Mouse (Mus musculus) limb, embryonic 12.5 days (tissue): ENCODE measurements around the gene Sass6. TPM values are rescaled to one million over a fixed set of nuclear protein-coding genes. Genes with fewer than 3 reads are reported as not detected.

Experiments used
- ATAC-seq: fragments of 200-750 bp; cut with Nextera tagmentation; 2 replicates; pipeline ENCODE4 v1.8.0; 2017; ENCODE audit warnings: low read depth, moderate TSS enrichment; ENCODE audit not compliant: insufficient number of reproducible peaks, insufficient read depth, low FRiP score, low TSS enrichment
- H3K27ac ChIP-seq: fragments of 300-500 bp; sonication (generic); 2 replicates; pipeline ENCODE4 v1.5.1; 2016; ENCODE audit warnings: mild to moderate bottlenecking, moderate library complexity
- H3K27me3 ChIP-seq: fragments of 300-500 bp; sonication (generic); 2 replicates; pipeline ENCODE4 v1.6.1; 2016; ENCODE audit warnings: mild to moderate bottlenecking, moderate library complexity
- H3K36me3 ChIP-seq: fragments of 300-500 bp; sonication (generic); 2 replicates; pipeline ENCODE4 v1.6.1; 2016; ENCODE audit warnings: mild to moderate bottlenecking, moderate library complexity
- H3K4me1 ChIP-seq: fragments of 300-500 bp; sonication (generic); replicated peaks from 2 replicates; pipeline ENCODE4 v1.6.1; 2016
- H3K4me2 ChIP-seq: fragments of 300-500 bp; sonication (generic); 2 replicates; pipeline ENCODE4 v1.6.1; 2016; ENCODE audit warnings: mild to moderate bottlenecking, moderate library complexity
- H3K4me3 ChIP-seq: fragments of 300-500 bp; sonication (generic); replicated peaks from 2 replicates; pipeline ENCODE4 v1.5.1; 2016; ENCODE audit warnings: mild to moderate bottlenecking
- H3K9ac ChIP-seq: fragments of 300-500 bp; sonication (generic); replicated peaks from 2 replicates; pipeline ENCODE4 v1.6.1; 2016; ENCODE audit warnings: mild to moderate bottlenecking, moderate library complexity
- H3K9me3 ChIP-seq: fragments of 300-500 bp; sonication (generic); 2 replicates; pipeline ENCODE4 v1.6.1; 2016; ENCODE audit warnings: mild to moderate bottlenecking, moderate library complexity
- WGBS: fragments of 180-500 bp; shearing (Covaris S2); methylation state at CpG from one replicate; pipeline ENCODE4 v1.1.7; 2016; 5-methylcytosine and 5-hydroxymethylcytosine counted together
- polyA plus RNA-seq: library from polyadenylated mRNA; unstranded; fragments of >200 nt; fragmentation: Nextera tagmentation; extraction: Ambion mirVana; gene quantifications from 2 replicates; pipeline ENCODE4 v1.2.1, GENCODE M21; 2016

Sass6 gene
- polyA plus RNA-seq, 1 experiment from 2014 or later = 35.2 TPM

DNA sequence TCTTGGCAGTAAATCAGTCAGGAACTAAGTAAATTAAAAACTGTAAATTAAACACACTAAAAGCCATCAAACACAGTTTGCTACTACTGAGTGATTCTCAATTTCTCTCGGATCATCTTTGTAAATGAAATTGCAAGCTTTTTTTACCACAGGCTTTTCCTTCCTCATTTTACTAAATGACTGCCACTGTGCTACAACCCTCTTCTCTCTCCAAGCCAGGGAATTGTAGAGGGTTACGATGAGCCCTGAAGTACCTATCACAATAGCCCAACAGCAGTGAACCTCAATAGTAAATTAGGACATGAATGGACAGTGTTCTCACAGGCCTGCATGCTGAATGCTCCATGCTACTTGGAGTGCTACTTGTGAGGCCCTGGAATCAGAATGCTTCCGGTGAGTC lies 39.3 kb downstream of the Sass6 start:
- Histone ChIP-seq H3K36me3 (peaks cover 87% of the 10 kb centered on the region), H3K9ac (no peak overlapping the region), H3K27me3 (no peaks in the 10 kb centered on the region), H3K27ac (no peak overlapping the region), H3K4me2 (no peak overlapping the region), H3K9me3 (no peaks in the 10 kb centered on the region), H3K4me3 (no peak overlapping the region), H3K4me1 (no peaks in the 10 kb centered on the region)
- no peak for ATAC-seq
- 94% methylated on average over 3 of the region's 3 CpGs for WGBS

GRCm38 (mm10) chr3:116634853-116635252 lies 40.1 kb downstream of the Sass6 start:
- Histone ChIP-seq H3K27ac (no peak overlapping the region), H3K4me1 (no peaks in the 10 kb centered on the region), H3K27me3 (no peaks in the 10 kb centered on the region), H3K36me3 (peaks cover 90% of the 10 kb centered on the region), H3K4me2 (no peak overlapping the region), H3K4me3 (no peak overlapping the region), H3K9ac (no peak overlapping the region), H3K9me3 (no peaks in the 10 kb centered on the region)
- no peak for ATAC-seq
- WGBS = 93% methylated on average over 8 of the region's 8 CpGs

GRCm38 (mm10) chr3:116635799-116636198 lies 41.0 kb downstream of the Sass6 start:
- peaks cover 91% of the 10 kb centered on the region for H3K36me3 ChIP-seq
- H3K4me3 ChIP-seq = no peak overlapping the region
- ATAC-seq = no peak
- H3K27ac ChIP-seq = no peak overlapping the region
- H3K9me3 ChIP-seq = no peaks in the 10 kb centered on the region
- H3K4me2 ChIP-seq = no peak overlapping the region
- H3K27me3 ChIP-seq = no peaks in the 10 kb centered on the region
- H3K9ac ChIP-seq = no peak overlapping the region
- no peaks in the 10 kb centered on the region for H3K4me1 ChIP-seq
- 73% methylated on average over 5 of the region's 5 CpGs for WGBS

DNA sequence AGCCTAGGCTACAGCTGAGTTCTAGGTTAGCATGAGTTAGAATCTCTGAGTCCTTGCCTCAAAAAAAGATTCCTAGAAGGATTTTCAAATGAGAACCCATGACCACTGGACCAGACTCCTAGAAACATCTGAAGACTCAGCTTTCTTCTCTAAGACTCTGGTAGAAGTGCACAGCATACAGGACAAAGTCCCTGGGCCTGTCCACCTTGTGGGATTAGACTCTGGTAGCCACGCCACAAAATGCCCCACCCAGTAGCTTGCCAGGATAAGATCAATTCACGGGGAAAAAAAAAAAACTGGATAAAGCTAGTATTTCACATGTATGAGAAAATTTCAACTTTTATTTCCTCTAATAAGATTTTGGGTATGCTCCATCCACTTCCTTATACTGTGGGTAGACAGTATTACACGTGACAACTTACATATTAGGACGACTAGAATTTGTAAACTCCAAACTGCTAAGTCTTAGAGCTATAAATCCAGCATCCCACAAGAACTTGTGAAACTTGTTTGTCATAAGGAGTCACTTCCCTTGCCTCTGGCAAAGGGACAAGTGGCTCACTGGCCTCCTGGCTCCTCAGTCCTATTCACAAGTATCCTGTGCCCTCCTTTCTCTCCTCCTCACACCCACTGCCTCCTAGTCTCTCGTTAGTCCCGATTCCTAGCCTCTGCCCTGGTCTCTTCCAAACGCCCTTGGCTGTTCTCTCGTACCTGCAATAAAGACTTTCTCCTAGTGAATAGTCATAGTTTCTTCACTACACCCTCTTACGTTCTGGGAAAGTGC lies 43.1 kb downstream of the Sass6 start:
- Histone ChIP-seq H3K27me3 (no peaks in the 10 kb centered on the region), H3K9me3 (no peaks in the 10 kb centered on the region), H3K36me3 (peaks cover 94% of the 10 kb centered on the region), H3K4me2 (no peak overlapping the region), H3K4me1 (no peaks in the 10 kb centered on the region), H3K9ac (no peak overlapping the region), H3K27ac (no peak overlapping the region), H3K4me3 (no peak overlapping the region)
- WGBS = 86% methylated on average over 9 of the region's 9 CpGs
- no peak for ATAC-seq

DNA sequence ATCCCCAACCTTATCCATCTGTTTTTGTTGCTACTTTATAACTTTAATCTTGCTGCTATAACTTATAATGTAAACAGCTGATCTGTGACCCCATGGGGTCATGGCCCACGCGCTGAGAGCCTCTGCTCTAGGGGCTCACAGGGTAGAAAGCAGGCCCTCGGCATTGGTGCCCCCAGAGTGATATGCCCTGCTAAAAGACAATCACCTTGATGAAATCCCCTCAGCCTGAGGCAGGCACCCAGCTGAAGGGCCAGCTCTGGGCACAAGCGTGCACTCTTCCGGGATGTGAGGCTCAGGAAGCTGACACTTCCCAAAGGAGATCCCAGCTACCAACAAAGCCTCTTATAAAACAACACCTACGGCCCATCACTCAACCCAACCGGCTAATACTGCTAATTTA lies 43.8 kb downstream of the Sass6 start:
- no peak for ATAC-seq
- Histone ChIP-seq H3K27ac (no peak overlapping the region), H3K4me3 (no peak overlapping the region), H3K9ac (no peak overlapping the region), H3K4me1 (no peaks in the 10 kb centered on the region), H3K9me3 (no peaks in the 10 kb centered on the region), H3K27me3 (no peaks in the 10 kb centered on the region), H3K36me3 (peaks cover 95% of the 10 kb centered on the region), H3K4me2 (no peak overlapping the region)
- WGBS = 89% methylated on average over 7 of the region's 7 CpGs

- 84% methylated on average over 1 of the region's 1 CpGs for WGBS
- H3K4me1 ChIP-seq = no peaks in the 10 kb centered on the region
- H3K9me3 ChIP-seq = no peaks in the 10 kb centered on the region
- no peak for ATAC-seq
- H3K4me3 ChIP-seq = no peak overlapping the region
- no peak overlapping the region for H3K4me2 ChIP-seq
- no peaks in the 10 kb centered on the region for H3K27me3 ChIP-seq
- H3K27ac ChIP-seq = no peak overlapping the region
- peaks cover 93% of the 10 kb centered on the region for H3K36me3 ChIP-seq
- H3K9ac ChIP-seq = no peak overlapping the region
Observed at GRCm38 (mm10) chr3:116640024-116640423, 45.2 kb downstream of the Sass6 start.

GRCm38 (mm10) chr3:116641811-116642371 lies 47.1 kb downstream of the Sass6 start:
- Histone ChIP-seq H3K4me1 (no peaks in the 10 kb centered on the region), H3K4me2 (no peak overlapping the region), H3K36me3 (peaks cover 92% of the 10 kb centered on the region), H3K27ac (no peak overlapping the region), H3K4me3 (no peak overlapping the region), H3K9ac (no peak overlapping the region), H3K9me3 (no peaks in the 10 kb centered on the region), H3K27me3 (no peaks in the 10 kb centered on the region)
- ATAC-seq = no peak
- 95% methylated on average over 6 of the region's 6 CpGs for WGBS

DNA sequence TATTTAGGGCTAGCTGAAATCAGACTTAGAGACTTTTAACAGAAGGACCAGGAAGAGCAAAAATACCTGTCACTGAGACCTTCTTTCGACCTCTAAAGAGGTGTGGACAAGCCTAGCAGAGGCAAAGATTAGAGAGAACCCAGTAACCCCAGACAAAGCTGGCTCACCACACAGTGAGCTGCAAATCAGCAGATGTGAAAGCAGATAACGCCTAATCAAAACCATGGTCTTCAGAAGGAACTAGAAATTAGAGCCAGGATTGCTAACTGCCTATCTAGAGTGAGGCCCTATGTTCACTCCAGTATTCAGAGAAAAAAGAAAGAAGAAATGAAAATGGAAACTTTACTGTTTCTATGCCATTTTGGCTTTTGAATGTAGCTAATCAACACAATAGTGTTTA lies 47.6 kb downstream of the Sass6 start:
- H3K4me2 ChIP-seq = no peak overlapping the region
- ATAC-seq = no peak
- no peaks in the 10 kb centered on the region for H3K9me3 ChIP-seq
- H3K27me3 ChIP-seq = no peaks in the 10 kb centered on the region
- no peak overlapping the region for H3K27ac ChIP-seq
- 91% methylated on average over 2 of the region's 2 CpGs for WGBS
- H3K4me3 ChIP-seq = no peak overlapping the region
- H3K4me1 ChIP-seq = no peaks in the 10 kb centered on the region
- H3K9ac ChIP-seq = no peak overlapping the region
- peaks cover 92% of the 10 kb centered on the region for H3K36me3 ChIP-seq

GRCm38 (mm10) chr3:116646387-116646786 lies 51.6 kb downstream of the Sass6 start:
- Histone ChIP-seq H3K9me3 (no peaks in the 10 kb centered on the region), H3K4me3 (no peak overlapping the region), H3K4me1 (no peaks in the 10 kb centered on the region), H3K27me3 (no peaks in the 10 kb centered on the region), H3K27ac (no peak overlapping the region), H3K36me3 (peaks cover 79% of the 10 kb centered on the region), H3K4me2 (no peak overlapping the region), H3K9ac (no peak overlapping the region)
- WGBS = 91% methylated on average over 1 of the region's 1 CpGs
- no peak for ATAC-seq

- no peak overlapping the region for H3K27ac ChIP-seq
- WGBS = 93% methylated on average over 7 of the region's 7 CpGs
- H3K4me3 ChIP-seq = no peak overlapping the region
- H3K4me1 ChIP-seq = peaks cover 5% of the 10 kb centered on the region; the same call in 1 of the 2 replicates
- H3K9me3 ChIP-seq = no peaks in the 10 kb centered on the region
- no peak overlapping the region for H3K4me2 ChIP-seq
- no peak for ATAC-seq
- H3K9ac ChIP-seq = no peak overlapping the region
- H3K27me3 ChIP-seq = no peaks in the 10 kb centered on the region
- H3K36me3 ChIP-seq = peaks cover 59% of the 10 kb centered on the region
Observed at GRCm38 (mm10) chr3:116648805-116649204, 54.0 kb downstream of the Sass6 start.

DNA sequence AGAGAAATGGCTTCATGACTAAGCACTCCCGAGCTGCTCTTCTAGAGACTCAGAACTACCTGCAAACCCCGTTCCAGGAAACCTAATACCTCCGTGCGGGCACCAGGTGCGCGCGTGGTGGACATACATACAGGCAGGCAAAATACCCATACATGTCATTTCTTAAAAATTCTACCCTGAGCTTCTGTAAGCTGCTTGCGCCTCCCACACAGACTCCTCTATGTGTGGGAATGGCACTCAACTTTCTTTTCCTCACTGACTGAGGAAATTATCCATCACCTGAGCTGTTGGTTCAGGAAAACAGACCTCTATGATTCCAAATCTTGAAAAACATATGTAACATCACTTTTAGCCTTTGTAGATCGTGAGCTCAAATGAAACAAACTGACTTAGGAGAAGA lies 55.9 kb downstream of the Sass6 start:
- no peak overlapping the region for H3K27ac ChIP-seq
- H3K4me2 ChIP-seq = no peak overlapping the region
- H3K4me3 ChIP-seq = no peak overlapping the region
- no peaks in the 10 kb centered on the region for H3K27me3 ChIP-seq
- WGBS = 97% methylated on average over 9 of the region's 9 CpGs
- H3K9me3 ChIP-seq = no peaks in the 10 kb centered on the region
- peaks cover 42% of the 10 kb centered on the region for H3K36me3 ChIP-seq
- H3K4me1 ChIP-seq = peaks cover 5% of the 10 kb centered on the region; the same call in 1 of the 2 replicates
- ATAC-seq = no peak
- H3K9ac ChIP-seq = no peak overlapping the region

- Histone ChIP-seq H3K27me3 (no peaks in the 10 kb centered on the region), H3K9me3 (no peaks in the 10 kb centered on the region), H3K9ac (no peak overlapping the region), H3K36me3 (peaks cover 29% of the 10 kb centered on the region), H3K4me1 (peaks cover 5% of the 10 kb centered on the region; the same call in 1 of the 2 replicates), H3K4me3 (no peak overlapping the region), H3K4me2 (no peak overlapping the region), H3K27ac (no peak overlapping the region)
- WGBS = 83% methylated on average over 3 of the region's 3 CpGs
- no peak for ATAC-seq
Observed at GRCm38 (mm10) chr3:116652033-116652446, 57.3 kb downstream of the Sass6 start.
